Mouse (Mus musculus) small intestine, adult 2 months (tissue): Measurements from ENCODE around the gene Zfp423.

Source experiments
- CTCF ChIP-seq: fragments of 200-500 bp; IDR thresholded peaks from 2 replicates; pipeline ENCODE4 v1.5.1; 2012; ENCODE audit warnings: low read depth, mild to moderate bottlenecking, control low read depth, inconsistent platforms, low read length, moderate library complexity, mixed read lengths; ENCODE audit not compliant: insufficient replicate concordance, insufficient read length; ENCODE audit errors: extremely low read depth
- POLR2A ChIP-seq: fragments of 200-500 bp; IDR thresholded peaks from 2 replicates; pipeline ENCODE4 v1.6.1; 2012; ENCODE audit warnings: low read depth, mild to moderate bottlenecking, control low read depth, inconsistent platforms, low read length, moderate library complexity

GRCm38 (mm10) chr8:87620225-87620624 lies 339.2 kb downstream of the Zfp423 start:
- no peak for TF ChIP-seq POLR2A
- TF ChIP-seq CTCF: no peak
